19 mouse cellular contexts compared by ENCODE assay signal in genomic region chr4:58577382-58578048, GRCm38 (mm10). TPM values are rescaled to one million over a fixed set of nuclear protein-coding genes. Genes with fewer than 3 reads are reported as not detected.
DNase-seq lines count a peak whose midpoint lies in the region; ATAC-seq and TF ChIP-seq lines count a peak whose summit lies in the region.
"Had no signal": no experiment of that assay in that cellular context is flagged by ENCODE, and none has a peak within 500 bp of the region (broad histone marks: within the 10 kb centered on the region; RNA-seq: fewer than 3 reads in every experiment).

No protein-coding gene starts in this region.

- no peak overlapping the region for H3K4me2 ChIP-seq in heart, embryonic 16.5 days (ENCODE audit: low read depth, low read length)
- no peak overlapping the region for H3K4me2 ChIP-seq in stomach, embryonic 16.5 days (ENCODE audit: low read depth, low read length)
- H3K4me2 ChIP-seq in stomach, postnatal 0 days (replicated peaks; ENCODE audit: low read depth) = no peak overlapping the region
- H3K4me2 ChIP-seq in embryonic facial prominence, embryonic 12.5 days (replicated peaks) = no peak overlapping the region
- H3K4me2 ChIP-seq: neural tube, embryonic 12.5 days had no signal

- ATAC-seq in heart, embryonic 16.5 days (replicated peaks; ENCODE audit: extremely low read depth, insufficient read depth, low FRiP score) = no peak
- no peak for ATAC-seq in stomach, embryonic 16.5 days (ENCODE audit: insufficient read depth, low FRiP score)
- ATAC-seq in stomach, postnatal 0 days (ENCODE audit: low FRiP score, low TSS enrichment) = no peak
- no peak for ATAC-seq in embryonic facial prominence, embryonic 12.5 days (ENCODE audit: insufficient number of reproducible peaks, insufficient read depth, low FRiP score, low TSS enrichment)
- ATAC-seq: forebrain, postnatal 0 days; hindbrain, embryonic 16.5 days; intestine, postnatal 0 days; midbrain, embryonic 16.5 days had no signal

- 45% methylated on average over 5 of the region's 5 CpGs for WGBS in heart, embryonic 16.5 days
- whole genome bisulfite sequencing in heart, embryonic 10.5 days = 42% methylated on average over 5 of the region's 5 CpGs
- 48% methylated on average over 5 of the region's 5 CpGs for WGBS in stomach, embryonic 16.5 days
- WGBS in stomach, postnatal 0 days = 60% methylated on average over 5 of the region's 5 CpGs
- WGBS in embryonic facial prominence, embryonic 12.5 days = 49% methylated on average over 5 of the region's 5 CpGs

- no peak for TF ChIP-seq EP300 in stomach, postnatal 0 days (optimal IDR thresholded peaks at IDR 0.05)

- no peak overlapping the region for H3K4me3 ChIP-seq in heart, embryonic 16.5 days (ENCODE audit: low read length)
- H3K4me3 ChIP-seq in heart, embryonic 10.5 days = no peak overlapping the region
- no peak overlapping the region for H3K4me3 ChIP-seq in stomach, embryonic 16.5 days (replicated peaks; ENCODE audit: low read length)
- H3K4me3 ChIP-seq in stomach, postnatal 0 days (ENCODE audit: low read depth, low read length) = no peak overlapping the region
- no peak overlapping the region for H3K4me3 ChIP-seq in embryonic facial prominence, embryonic 12.5 days
- H3K4me3 ChIP-seq: left cerebral cortex, adult 2 months; megakaryocyte, embryonic 14.5 days; neural tube, embryonic 12.5 days had no signal

- H3K9me3 ChIP-seq in heart, embryonic 16.5 days (replicated peaks; ENCODE audit: control insufficient read depth, low read length) = no peaks in the 10 kb centered on the region
- no peaks in the 10 kb centered on the region for H3K9me3 ChIP-seq in heart, embryonic 10.5 days
- H3K9me3 ChIP-seq in stomach, embryonic 16.5 days (replicated peaks; ENCODE audit: control insufficient read depth, low read length) = no peaks in the 10 kb centered on the region
- no peaks in the 10 kb centered on the region for H3K9me3 ChIP-seq in stomach, postnatal 0 days (ENCODE audit: control insufficient read depth, low read length)
- no peaks in the 10 kb centered on the region for H3K9me3 ChIP-seq in embryonic facial prominence, embryonic 12.5 days
- H3K9me3 ChIP-seq: megakaryocyte, embryonic 14.5 days; neural tube, embryonic 12.5 days had no signal

- H3K4me1 ChIP-seq in heart, embryonic 16.5 days (ENCODE audit: control insufficient read depth, insufficient read depth, low read length) = peaks cover 3% of the 10 kb centered on the region; the same call in 1 of the 2 replicates
- peaks cover 6% of the 10 kb centered on the region; the same call in 1 of the 2 replicates for H3K4me1 ChIP-seq in heart, embryonic 10.5 days
- no peaks in the 10 kb centered on the region for H3K4me1 ChIP-seq in stomach, embryonic 16.5 days (ENCODE audit: control insufficient read depth, insufficient read depth, low read length)
- H3K4me1 ChIP-seq in stomach, postnatal 0 days (replicated peaks; ENCODE audit: control insufficient read depth, insufficient read depth) = no peaks in the 10 kb centered on the region
- H3K4me1 ChIP-seq in embryonic facial prominence, embryonic 12.5 days = peaks cover 23% of the 10 kb centered on the region
- H3K4me1 ChIP-seq: neural tube, embryonic 12.5 days had no signal

- no peak for TF ChIP-seq CTCF in stomach, postnatal 0 days (IDR thresholded peaks at IDR 0.05; ENCODE audit: low read depth)

- DNase-seq in heart, embryonic 10.5 days (ENCODE audit: low spot score) = no peak
- no peak for DNase-seq in stomach, postnatal 0 days (ENCODE audit: low spot score)
- DNase-seq in adrenal gland, postnatal 10 days = no peak
- no peak for DNase-seq in left cerebral cortex, adult 8-10 months (ENCODE audit: low spot score in 2 of 2)
- DNase-seq: cerebellum, adult 9-11 months; forebrain, postnatal 0 days; gastrocnemius, postnatal 25 days; kidney, postnatal 14 days; spleen, adult 18-20 months had no signal

- H3K27ac ChIP-seq in heart, embryonic 16.5 days (ENCODE audit: low read length) = peak overlapping the region; percentile 48
- no peak overlapping the region for H3K27ac ChIP-seq in heart, embryonic 10.5 days
- H3K27ac ChIP-seq in stomach, embryonic 16.5 days (ENCODE audit: low read length) = peak overlapping the region; percentile 18; the same call in 1 of the 2 replicates
- H3K27ac ChIP-seq in stomach, postnatal 0 days (replicated peaks) = no peak overlapping the region
- 0 out of 2 replicates have a peak overlapping the region, but pooled peaks have one; percentile 31 for H3K27ac ChIP-seq in embryonic facial prominence, embryonic 12.5 days
- H3K27ac ChIP-seq: left cerebral cortex, adult 2 months; neural tube, embryonic 12.5 days had no signal

- no peak overlapping the region for H3K9ac ChIP-seq in heart, embryonic 16.5 days (ENCODE audit: low read length)
- no peak overlapping the region for H3K9ac ChIP-seq in stomach, embryonic 16.5 days (ENCODE audit: low read length)
- H3K9ac ChIP-seq in stomach, postnatal 0 days (ENCODE audit: low read length) = no peak overlapping the region
- H3K9ac ChIP-seq in embryonic facial prominence, embryonic 12.5 days = no peak overlapping the region
- H3K9ac ChIP-seq: forebrain, postnatal 0 days; neural tube, embryonic 12.5 days had no signal

- H3K27me3 ChIP-seq in heart, embryonic 16.5 days (ENCODE audit: control insufficient read depth, insufficient read depth, low read length) = no peaks in the 10 kb centered on the region
- no peaks in the 10 kb centered on the region for H3K27me3 ChIP-seq in heart, embryonic 10.5 days (ENCODE audit: insufficient read depth, poor library complexity, severe bottlenecking)
- no peaks in the 10 kb centered on the region for H3K27me3 ChIP-seq in stomach, embryonic 16.5 days (ENCODE audit: control insufficient read depth, insufficient read depth, low read length)
- H3K27me3 ChIP-seq in stomach, postnatal 0 days (ENCODE audit: control insufficient read depth, insufficient read depth, low read length) = no peaks in the 10 kb centered on the region
- no peaks in the 10 kb centered on the region for H3K27me3 ChIP-seq in embryonic facial prominence, embryonic 12.5 days
- H3K27me3 ChIP-seq: neural tube, embryonic 12.5 days had no signal

- H3K36me3 ChIP-seq in heart, embryonic 16.5 days (ENCODE audit: control insufficient read depth, insufficient read depth) = no peaks in the 10 kb centered on the region
- H3K36me3 ChIP-seq in heart, embryonic 10.5 days = no peaks in the 10 kb centered on the region
- no peaks in the 10 kb centered on the region for H3K36me3 ChIP-seq in stomach, embryonic 16.5 days (ENCODE audit: control insufficient read depth, insufficient read depth, low read length)
- no peaks in the 10 kb centered on the region for H3K36me3 ChIP-seq in stomach, postnatal 0 days (ENCODE audit: control insufficient read depth, insufficient read depth, low read length)
- no peaks in the 10 kb centered on the region for H3K36me3 ChIP-seq in embryonic facial prominence, embryonic 12.5 days
- H3K36me3 ChIP-seq: G1E; neural tube, embryonic 12.5 days had no signal

RNA-seq across cellular contexts. Expression of gene Lpar1, which starts 23.8 kb away (rescaled TPM):
- polyA plus RNA-seq in heart, embryonic 16.5 days (2015; fragmentation: Nextera tagmentation; extraction: Ambion mirVana) = 20.2 and 20.6 TPM in 2 replicates
- 24.7 and 38.7 TPM in 2 replicates for polyA plus RNA-seq in heart, embryonic 10.5 days (2016; fragmentation: Nextera tagmentation; extraction: Ambion mirVana)
- polyA plus RNA-seq in stomach, embryonic 16.5 days (2015; fragmentation: Nextera tagmentation; extraction: Ambion mirVana) = 76.6 and 79.4 TPM in 2 replicates
- 36.4 and 37.5 TPM in 2 replicates for polyA plus RNA-seq in stomach, postnatal 0 days (2015; fragmentation: Nextera tagmentation; extraction: Ambion mirVana)
- 194 and 195 TPM in 2 replicates for polyA plus RNA-seq in embryonic facial prominence, embryonic 12.5 days (2016; fragmentation: Nextera tagmentation; extraction: Ambion mirVana)
- 10 to 100 TPM; 22.0 to 22.6 TPM for total RNA-seq in adrenal gland, postnatal 10 days (2021)
- 10 to 100 TPM; 19.7 to 27.2 (median 22.5) TPM for total RNA-seq in left cerebral cortex, adult 8-10 months (2022)
- polyA plus RNA-seq: G1E had no signal

Comparison
In these comparisons a context has a peak if more than half of its experiments do, and no peak if none do; other contexts are left out.
1. H3K27ac ChIP-seq: peak in heart, embryonic 16.5 days (single experiment), stomach, embryonic 16.5 days (single experiment) and embryonic facial prominence, embryonic 12.5 days (single experiment); none in heart, embryonic 10.5 days (single experiment) and stomach, postnatal 0 days (single experiment).